Mouse (Mus musculus) MEL (cell line): ENCODE data around the gene Olfr148. TPM values are rescaled to one million over a fixed set of nuclear protein-coding genes. Genes with fewer than 3 reads are reported as not detected.

Experiments
- DNase-seq: peaks from one replicate; pipeline ENCODE4 v3.0.0; 2011; ENCODE audit warnings: low read depth, low spot score
- H3K27ac ChIP-seq: 2 replicates; pipeline ENCODE4 v1.5.1; 2012; ENCODE audit warnings: low read depth, mild to moderate bottlenecking, control low read depth, low read length, moderate library complexity; ENCODE audit not compliant: control insufficient read depth
- H3K27me3 ChIP-seq, 2 experiments: fragments of 150-350 bp in 1 of 2; sonication (generic) in 1 of 2; 2 replicates each; pipeline ENCODE4 v1.6.1; 2012; ENCODE audit warnings: low read length in 2 of 2, mild to moderate bottlenecking in 2 of 2, improper control_type of control experiment in 1 of 2, moderate library complexity in 1 of 2; ENCODE audit not compliant: insufficient read depth in 2 of 2, control insufficient read depth in 1 of 2
- H3K36me3 ChIP-seq, 2 experiments: 2 replicates each; pipeline ENCODE4 v1.6.1; 2012 to 2014; ENCODE audit warnings: low read length in 2 of 2, improper control_type of control experiment in 1 of 2, inconsistent platforms in 1 of 2, mild to moderate bottlenecking in 1 of 2; ENCODE audit not compliant: insufficient read depth in 2 of 2, control insufficient read depth in 1 of 2
- H3K4me1 ChIP-seq, 2 experiments: fragments of 150-350 bp in 1 of 2; sonication (generic) in 1 of 2; 2 replicates each; pipeline ENCODE4 v1.6.1; 2012; ENCODE audit warnings: low read length in 2 of 2, improper control_type of control experiment in 1 of 2, mild to moderate bottlenecking in 1 of 2; ENCODE audit not compliant: insufficient read depth in 2 of 2, control insufficient read depth in 1 of 2
- H3K4me3 ChIP-seq, 2 experiments: fragments of 150-350 bp in 1 of 2; sonication (generic) in 1 of 2; 2 replicates each; pipeline ENCODE4 v1.5.1; 2012; ENCODE audit warnings: low read depth in 2 of 2, low read length in 2 of 2, mild to moderate bottlenecking in 2 of 2, moderate library complexity in 2 of 2, control low read depth in 1 of 2, improper control_type of control experiment in 1 of 2; ENCODE audit not compliant: control insufficient read depth in 1 of 2, insufficient read depth in 1 of 2
- H3K79me2 ChIP-seq: 2 replicates; pipeline ENCODE4 v1.6.1; 2012; ENCODE audit warnings: mild to moderate bottlenecking, low read length, moderate library complexity; ENCODE audit not compliant: control insufficient read depth, poor library complexity, insufficient read depth
- H3K9ac ChIP-seq: 2 replicates; pipeline ENCODE4 v1.6.1; 2012; ENCODE audit warnings: low read depth, mild to moderate bottlenecking, control low read depth, low read length, moderate library complexity; ENCODE audit not compliant: control insufficient read depth, poor library complexity, severe bottlenecking
- H3K9me3 ChIP-seq: fragments of 150-350 bp; sonication (generic); replicated peaks from 2 replicates; pipeline ENCODE4 v1.6.1; 2012; ENCODE audit warnings: mild to moderate bottlenecking, low read length, improper control_type of control experiment, moderate library complexity; ENCODE audit not compliant: insufficient read depth
- E2F4 ChIP-seq: IDR thresholded peaks from 2 replicates; pipeline ENCODE4 v1.6.1; 2011; ENCODE audit warnings: low read depth, low read length, improper control_type of control experiment, borderline replicate concordance
- POLR2AphosphoS2 ChIP-seq: IDR thresholded peaks from 2 replicates; pipeline ENCODE4 v1.6.1; 2011; ENCODE audit warnings: low read length, improper control_type of control experiment
- UBTF ChIP-seq: IDR thresholded peaks from 2 replicates; pipeline ENCODE4 v1.6.1; 2012; ENCODE audit warnings: low read depth, mild to moderate bottlenecking, inconsistent platforms, low read length, improper control_type of control experiment, moderate library complexity, borderline replicate concordance; ENCODE audit not compliant: insufficient read depth
- polyA plus RNA-seq, 2 experiments: library from polyadenylated mRNA; stranded (reverse) in 1 of 2; unstranded in 1 of 2; fragments of >175 nt in 1 of 2; fragments of >200 nt in 1 of 2; gene quantifications; 2 replicates each; pipeline versions ENCODE4 v1.2.1 to v1.2.4; 2012; ENCODE audit warnings: low replicate concordance in 2 of 2, low read depth in 1 of 2; ENCODE audit not compliant: insufficient read length in 2 of 2, insufficient read depth in 1 of 2, missing spikeins in 1 of 2
- total RNA-seq: library from RNA; depleted of rRNA; stranded (reverse); fragments of 300-350 nt; gene quantifications from 2 replicates; pipeline ENCODE4 v1.2.3, GENCODE M21; 2012; rRNA removed

The Olfr148 gene
- total and polyA plus RNA-seq, 3 experiments, result not detected

DNA sequence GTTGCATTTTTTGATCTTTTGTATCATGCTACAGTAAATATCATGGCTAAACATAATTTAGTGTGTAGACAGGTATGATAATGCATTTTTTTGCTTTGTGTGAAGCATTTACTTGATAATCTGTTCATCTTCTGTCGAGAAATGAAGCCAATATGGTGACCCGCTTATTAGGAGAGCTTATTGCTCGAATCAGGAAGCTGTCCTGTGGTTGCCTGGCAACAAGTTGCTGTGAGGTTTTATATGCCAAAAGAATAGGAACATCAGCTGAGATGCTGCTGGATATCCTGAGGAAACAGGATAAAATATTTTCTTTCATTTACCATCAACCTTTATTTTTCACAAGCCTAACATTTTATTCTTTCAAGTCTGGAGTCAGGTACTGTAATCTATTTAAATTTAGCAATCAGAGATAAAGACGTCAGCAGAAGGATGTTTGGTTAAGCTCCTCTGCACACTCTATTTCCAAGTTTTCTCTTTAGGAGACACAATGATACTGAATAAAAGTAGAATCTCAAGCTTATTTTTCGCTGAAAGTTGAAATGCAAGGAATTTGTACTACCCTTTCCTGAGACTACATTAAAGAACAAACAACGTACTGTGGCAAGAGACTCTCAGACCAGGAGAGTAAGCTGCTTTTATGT lies 44.4 kb downstream of the Olfr148 start:
- TF ChIP-seq POLR2AphosphoS2 (no peak), UBTF (no peak), E2F4 (no peak)
- no peak for DNase-seq
- Histone ChIP-seq H3K79me2 (no peaks in the 10 kb centered on the region), H3K9me3 (no peaks in the 10 kb centered on the region), H3K27ac (no peak overlapping the region), H3K4me1 (no peaks in the 10 kb centered on the region), H3K4me3 (no peak overlapping the region), H3K27me3 (no peaks in the 10 kb centered on the region), H3K36me3 (no peaks in the 10 kb centered on the region), H3K9ac (no peak overlapping the region)

Other genes starting within 250 kb of the Olfr148 start
- gene Olfr951, start 223.2 kb upstream of the Olfr148 start, total RNA-seq, result not detected in 2 replicates
- not detected for gene Olfr951, start 223.2 kb upstream of the Olfr148 start, polyA plus RNA-seq
- gene Olfr952, start 183.5 kb upstream of the Olfr148 start, total RNA-seq, result not detected in 2 replicates
- gene Olfr952, start 183.5 kb upstream of the Olfr148 start, polyA plus RNA-seq, result not detected
- not detected in 2 replicates for gene Olfr954, start 154.0 kb upstream of the Olfr148 start, total RNA-seq
- gene Olfr954, start 154.0 kb upstream of the Olfr148 start, polyA plus RNA-seq, result not detected
- gene Olfr955, start 138.7 kb upstream of the Olfr148 start, total RNA-seq, result not detected in 2 replicates
- gene Olfr955, start 138.7 kb upstream of the Olfr148 start, polyA plus RNA-seq, result not detected
- not detected in 2 replicates for gene Olfr44, start 116.7 kb upstream of the Olfr148 start, total RNA-seq
- gene Olfr44, start 116.7 kb upstream of the Olfr148 start, polyA plus RNA-seq, result not detected
- not detected in 2 replicates for gene Olfr957, start 94.8 kb upstream of the Olfr148 start, total RNA-seq
- not detected for gene Olfr957, start 94.8 kb upstream of the Olfr148 start, polyA plus RNA-seq
- not detected in 2 replicates for gene Olfr958, start 56.6 kb upstream of the Olfr148 start, total RNA-seq
- not detected for gene Olfr958, start 56.6 kb upstream of the Olfr148 start, polyA plus RNA-seq
- not detected in 2 replicates for gene Olfr959, start 35.1 kb upstream of the Olfr148 start, total RNA-seq
- gene Olfr959, start 35.1 kb upstream of the Olfr148 start, polyA plus RNA-seq, result not detected
- not detected in 2 replicates for gene AW551984, start 6.3 kb upstream of the Olfr148 start, total RNA-seq
- gene AW551984, start 6.3 kb upstream of the Olfr148 start, polyA plus RNA-seq, result not detected
- not detected in 2 replicates for gene Olfr960, start 10.7 kb downstream of the Olfr148 start, total RNA-seq
- gene Olfr960, start 10.7 kb downstream of the Olfr148 start, polyA plus RNA-seq, result not detected
- not detected in 2 replicates for gene Olfr961, start 34.4 kb downstream of the Olfr148 start, total RNA-seq
- gene Olfr961, start 34.4 kb downstream of the Olfr148 start, polyA plus RNA-seq, result not detected
- not detected in 2 replicates for gene Olfr963, start 56.5 kb downstream of the Olfr148 start, total RNA-seq
- gene Olfr963, start 56.5 kb downstream of the Olfr148 start, polyA plus RNA-seq, result not detected
- not detected in 2 replicates for gene Olfr149, start 96.5 kb downstream of the Olfr148 start, total RNA-seq
- gene Olfr149, start 96.5 kb downstream of the Olfr148 start, polyA plus RNA-seq, result not detected
- gene Olfr965, start 100.7 kb downstream of the Olfr148 start, total RNA-seq, result not detected in 2 replicates
- not detected for gene Olfr965, start 100.7 kb downstream of the Olfr148 start, polyA plus RNA-seq
- not detected in 2 replicates for gene Olfr150, start 120.3 kb downstream of the Olfr148 start, total RNA-seq
- gene Olfr150, start 120.3 kb downstream of the Olfr148 start, polyA plus RNA-seq, result not detected
- gene Olfr967, start 135.6 kb downstream of the Olfr148 start, total RNA-seq, result not detected in 2 replicates
- gene Olfr967, start 135.6 kb downstream of the Olfr148 start, polyA plus RNA-seq, result not detected
- gene Olfr968, start 172.6 kb downstream of the Olfr148 start, total RNA-seq, result not detected in 2 replicates
- gene Olfr968, start 172.6 kb downstream of the Olfr148 start, polyA plus RNA-seq, result not detected
- gene Olfr969, start 180.3 kb downstream of the Olfr148 start, total RNA-seq, result not detected in 2 replicates
- not detected for gene Olfr969, start 180.3 kb downstream of the Olfr148 start, polyA plus RNA-seq
- gene Olfr970, start 198.2 kb downstream of the Olfr148 start, total RNA-seq, result not detected in 2 replicates
- gene Olfr970, start 198.2 kb downstream of the Olfr148 start, polyA plus RNA-seq, result not detected
- gene Olfr971, start 226.2 kb downstream of the Olfr148 start, total RNA-seq, result not detected in 2 replicates
- not detected for gene Olfr971, start 226.2 kb downstream of the Olfr148 start, polyA plus RNA-seq